Mouse (Mus musculus) heart, postnatal 14 days (tissue): ENCODE measurements around the gene Trex1. TPM values are rescaled to one million over a fixed set of nuclear protein-coding genes. Genes with fewer than 3 reads are reported as not detected.

Experiments
- DNase-seq, 2 experiments: peaks; one replicate each; pipeline ENCODE4 v3.0.0; 2021 to 2022
- intact Hi-C: fragments of 180-260 bp; cut with DNase I; formaldehyde crosslinking; loops from one replicate; pipeline ENCODE4 v1.15.1; 2025
- long read RNA-seq, 2 experiments: library from polyadenylated mRNA; stranded (forward); transcript quantifications; one replicate each; pipeline ENCODE4 v2.0.0; 2021
- total RNA-seq, 2 experiments: library from RNA; stranded (reverse); gene quantifications; 2 replicates each; pipeline ENCODE4 v1.2.3; 2021

The Trex1 gene
- total RNA-seq: 10 to 100 TPM; 10.4 to 10.6 TPM
- long read RNA-seq, experiment 1, transcript Trex1-201 (2 exons, 1,084 nt): major isoform, 6 of 12 reads
- long read RNA-seq, experiment 1, transcript Trex1-202 (2 exons, 1,054 nt): major isoform, 6 of 12 reads
- long read RNA-seq, experiment 1, partial matches to known transcripts: 0 of 12 reads
- long read RNA-seq, experiment 1, other reads (novel, unspliced or antisense): 0 of 12 reads
- long read RNA-seq, experiment 2, partial matches to known transcripts: 0 of 3 reads
- long read RNA-seq, experiment 2, other reads (novel, unspliced or antisense): 0 of 3 reads

GRCm38 (mm10) chr9:109059136-109059903 is at the start of gene Trex1:
Gene Trex1 (minus strand): TSS chr9:109059734.
- intact Hi-C loops: loop anchor here (1.0 kb wide), 1 partner anchor 59 kb away; no protein-coding TSS in a partner anchor
- DNase-seq: peak; percentile 90 to 93

- no peak for DNase-seq
- intact Hi-C loops: no loop called here
These were observed 47.8 kb upstream of the Trex1 start for GRCm38 (mm10) chr9:109107341-109107740.

- intact Hi-C loops: no loop called here
- no peak for DNase-seq
These were observed 46.1 kb upstream of the Trex1 start for GRCm38 (mm10) chr9:109105648-109106047.

GRCm38 (mm10) chr9:109105011-109105410 is 45.5 kb upstream of the Trex1 start:
- peak in 1 of 2 experiments; percentile 35 for DNase-seq
- intact Hi-C loops: no loop called here

- intact Hi-C loops: no loop called here
- DNase-seq: no peak
These were observed 44.5 kb upstream of the Trex1 start for GRCm38 (mm10) chr9:109104083-109104482.

GRCm38 (mm10) chr9:109103250-109103649 is 43.7 kb upstream of the Trex1 start:
- DNase-seq: peak in 1 of 2 experiments; percentile 42

GRCm38 (mm10) chr9:109102541-109102940 is 43.0 kb upstream of the Trex1 start:
- intact Hi-C loops: no loop called here
- DNase-seq: no peak

More at GRCm38 (mm10) chr9:109103250-109103649, 43.7 kb upstream of the Trex1 start:
- intact Hi-C loops: no loop called here

- intact Hi-C loops: no loop called here
- no peak for DNase-seq
These were observed 42.5 kb upstream of the Trex1 start for GRCm38 (mm10) chr9:109101933-109102445.

- intact Hi-C loops: no loop called here
- DNase-seq: no peak
These were observed 40.9 kb upstream of the Trex1 start for GRCm38 (mm10) chr9:109100307-109100928.

- peak; percentile 70 to 79 for DNase-seq
- intact Hi-C loops: no loop called here
These were observed 39.4 kb upstream of the Trex1 start for GRCm38 (mm10) chr9:109098969-109099368.

- DNase-seq: no peak
These were observed 38.8 kb upstream of the Trex1 start for GRCm38 (mm10) chr9:109098366-109098765.

GRCm38 (mm10) chr9:109097831-109098230 is 38.3 kb upstream of the Trex1 start:
- intact Hi-C loops: no loop called here
- DNase-seq: peak; percentile 45 to 60

More at GRCm38 (mm10) chr9:109098366-109098765, 38.8 kb upstream of the Trex1 start:
- intact Hi-C loops: no loop called here

GRCm38 (mm10) chr9:109097291-109097690 is 37.8 kb upstream of the Trex1 start:
- intact Hi-C loops: no loop called here
- no peak for DNase-seq

GRCm38 (mm10) chr9:109096856-109097255 is 37.3 kb upstream of the Trex1 start:
- intact Hi-C loops: no loop called here
- no peak for DNase-seq

- peak in 1 of 2 experiments; percentile 28 for DNase-seq
- intact Hi-C loops: no loop called here
These were observed 36.7 kb upstream of the Trex1 start for GRCm38 (mm10) chr9:109096251-109096661.

GRCm38 (mm10) chr9:109095137-109095982 is 35.8 kb upstream of the Trex1 start, which contains the start of gene Plxnb1:
Gene Plxnb1 (plus strand): TSS chr9:109095389.
- intact Hi-C loops: no loop called here
- peak; percentile 74 to 75 for DNase-seq

GRCm38 (mm10) chr9:109094553-109095136 is 35.1 kb upstream of the Trex1 start:
- no peak for DNase-seq
- intact Hi-C loops: no loop called here

- intact Hi-C loops: no loop called here
These were observed 34.4 kb upstream of the Trex1 start for GRCm38 (mm10) chr9:109093786-109094552.

GRCm38 (mm10) chr9:109092799-109093198 is 33.3 kb upstream of the Trex1 start:
- no peak for DNase-seq
- intact Hi-C loops: no loop called here

More at GRCm38 (mm10) chr9:109093786-109094552, 34.4 kb upstream of the Trex1 start:
- DNase-seq: peak in 1 of 2 experiments; percentile 54
